Mouse (Mus musculus) MEL (cell line): ENCODE data around the gene Pcsk2.

ENCODE experiments used
- CTCF ChIP-seq, 3 experiments: IDR thresholded peaks in 2 of 3; conservative IDR thresholded peaks in 1 of 3; 2 replicates each; pipeline ENCODE4 v1.5.1; 2011 to 2012; ENCODE audit warnings: low read length in 3 of 3, low read depth in 2 of 3, mild to moderate bottlenecking in 2 of 3, improper control_type of control experiment in 1 of 3, inconsistent platforms in 1 of 3, mixed read lengths in 1 of 3, moderate library complexity in 1 of 3; ENCODE audit not compliant: control insufficient read depth in 1 of 3, insufficient read depth in 1 of 3, poor library complexity in 1 of 3, severe bottlenecking in 1 of 3
- E2F4 ChIP-seq: IDR thresholded peaks from 2 replicates; pipeline ENCODE4 v1.6.1; 2011; ENCODE audit warnings: low read depth, low read length, improper control_type of control experiment, borderline replicate concordance
- JUND ChIP-seq: IDR thresholded peaks from 2 replicates; pipeline ENCODE4 v1.6.1; 2011; ENCODE audit warnings: low read depth, mild to moderate bottlenecking, improper control_type of control experiment, low read length
- MAX ChIP-seq: IDR thresholded peaks from 2 replicates; pipeline ENCODE4 v1.6.1; 2011; ENCODE audit warnings: low read length, improper control_type of control experiment
- MXI1 ChIP-seq: IDR thresholded peaks from 2 replicates; pipeline ENCODE4 v1.6.1; 2011; ENCODE audit warnings: mild to moderate bottlenecking, low read depth, low read length, improper control_type of control experiment
- NRF1 ChIP-seq: IDR thresholded peaks from 2 replicates; pipeline ENCODE4 v1.6.1; 2014; ENCODE audit warnings: low read depth, mild to moderate bottlenecking, inconsistent platforms, low read length, improper control_type of control experiment, moderate library complexity; ENCODE audit not compliant: poor library complexity, insufficient read depth, severe bottlenecking
- POLR2A ChIP-seq, 2 experiments: IDR thresholded peaks; 2 replicates each; pipeline ENCODE4 v1.6.1; 2011 to 2012; ENCODE audit warnings: low read length in 2 of 2, mild to moderate bottlenecking in 2 of 2, control low read depth in 1 of 2, improper control_type of control experiment in 1 of 2, low read depth in 1 of 2, moderate library complexity in 1 of 2; ENCODE audit not compliant: control insufficient read depth in 1 of 2, insufficient read depth in 1 of 2, poor library complexity in 1 of 2

DNA sequence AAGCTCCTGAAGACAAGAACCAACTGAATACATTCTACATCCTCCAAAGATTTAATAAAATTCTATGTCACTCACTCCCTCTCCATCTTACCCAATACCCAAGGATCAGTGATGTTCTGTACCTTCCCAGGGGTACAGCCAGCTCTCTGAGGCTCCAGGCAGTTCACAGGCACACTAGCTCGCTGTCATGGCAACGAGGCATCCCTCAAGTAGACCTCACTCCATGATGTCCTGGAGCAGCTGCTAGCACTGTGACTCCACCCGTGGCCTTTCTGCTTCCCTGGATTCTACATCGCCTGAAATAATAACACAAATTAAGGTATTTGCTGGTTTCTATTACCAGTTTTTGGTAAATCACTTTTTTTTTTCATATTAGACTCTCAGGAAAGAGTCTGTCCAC is 111.0 kb downstream of the Pcsk2 start:
- no peak for TF ChIP-seq CTCF (IDR thresholded peaks at IDR 0.05 in 2 of 3, conservative IDR thresholded peaks at IDR 0.05 in 1 of 3; ENCODE audit: control insufficient read depth in 1 of 3, insufficient read depth in 1 of 3, low read depth in 2 of 3, low read length in 3 of 3, poor library complexity in 1 of 3, severe bottlenecking in 1 of 3)
- TF ChIP-seq E2F4: no peak
- TF ChIP-seq POLR2A (IDR thresholded peaks at IDR 0.05; ENCODE audit: control insufficient read depth in 1 of 2, insufficient read depth in 1 of 2, low read depth in 1 of 2, low read length in 2 of 2, poor library complexity in 1 of 2): no peak
- no peak for TF ChIP-seq JUND
- no peak for TF ChIP-seq MAX
- no peak for TF ChIP-seq NRF1
- TF ChIP-seq MXI1: no peak
